Mouse (Mus musculus) T-helper 1 cell (primary cell): ENCODE data around the gene Pcyt1a.

Source experiments
- in situ Hi-C: fragments of 300-600 bp; cut with MboI, MseI; formaldehyde crosslinking; loops from one replicate; pipeline ENCODE4 v1.15.1; 2025; ENCODE audit warnings: high pct_unique_total_duplicates

The Pcyt1a gene

DNA sequence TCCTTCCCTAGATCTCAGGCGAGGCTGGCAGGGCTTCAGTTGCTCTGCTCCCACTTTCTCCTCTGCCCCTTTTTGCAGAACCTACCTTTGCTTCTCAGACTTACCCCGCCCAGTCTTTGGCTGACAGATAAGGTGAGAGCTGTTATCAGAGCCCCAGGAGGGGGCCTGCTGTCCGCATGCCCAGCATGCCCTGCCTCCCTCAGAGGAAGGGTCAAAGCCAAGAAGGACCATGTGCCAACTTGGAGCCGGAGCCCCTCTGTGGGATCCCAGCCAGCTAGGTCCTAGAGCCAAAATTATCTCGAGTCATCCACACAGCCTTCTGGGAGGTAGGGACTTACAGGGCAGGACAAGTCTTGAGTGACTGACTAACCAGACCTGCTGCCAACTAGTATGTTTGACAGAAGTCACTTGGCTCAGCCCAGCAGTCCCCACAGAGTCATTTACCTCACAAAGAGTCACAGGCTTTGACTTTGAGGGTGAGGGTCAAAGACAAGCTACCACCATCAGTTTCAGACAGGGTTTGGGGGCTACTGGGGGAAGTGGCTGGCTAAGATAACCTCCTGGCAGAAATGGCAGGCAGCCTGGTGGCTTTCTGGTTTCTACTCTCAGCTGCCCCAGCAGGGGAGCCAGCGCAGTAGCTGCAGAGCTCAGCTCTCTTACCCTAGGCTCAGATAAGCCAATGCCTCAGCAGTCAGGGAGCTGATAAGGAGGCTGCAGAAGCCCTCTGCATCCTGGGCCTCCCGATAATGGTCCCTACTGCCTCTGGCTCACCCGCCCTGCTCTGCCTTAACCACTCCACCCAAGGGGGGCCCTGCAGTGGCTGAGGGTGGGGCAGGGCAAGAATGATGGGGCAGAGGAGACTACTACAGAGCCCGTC is 78.6 kb downstream of the Pcyt1a start:
- in situ Hi-C loops, result no loop called here

GRCm38 (mm10) chr16:32510399-32511337 is 79.9 kb downstream of the Pcyt1a start:
- in situ Hi-C loops, result loop anchor here (5.0 kb wide), 2 partner anchors 97 to 167 kb away; partner anchors contain the start of gene Tfrc

DNA sequence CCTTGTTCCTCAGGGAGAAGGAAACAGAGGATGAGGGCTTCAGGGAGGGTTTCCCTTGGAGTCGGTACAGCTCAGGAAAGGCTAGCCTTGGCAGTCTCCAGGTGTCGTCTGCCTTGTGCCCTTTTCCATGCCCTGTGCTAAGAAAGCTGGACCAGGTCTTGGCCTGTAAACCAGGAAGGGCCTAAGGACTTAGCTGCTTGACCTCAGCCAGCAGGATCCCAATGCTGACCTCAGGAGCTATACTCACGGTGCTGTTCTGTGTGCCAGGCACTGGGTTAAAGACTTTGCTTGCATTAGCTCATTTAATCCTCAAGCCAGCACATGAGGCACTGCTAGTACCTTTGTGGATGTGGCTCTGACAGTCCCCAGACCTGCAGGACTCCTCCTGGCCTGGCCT is 80.6 kb downstream of the Pcyt1a start:
- in situ Hi-C loops, result loop anchor here (5.0 kb wide), 2 partner anchors 96 to 166 kb away; partner anchors contain the start of gene Tfrc

DNA sequence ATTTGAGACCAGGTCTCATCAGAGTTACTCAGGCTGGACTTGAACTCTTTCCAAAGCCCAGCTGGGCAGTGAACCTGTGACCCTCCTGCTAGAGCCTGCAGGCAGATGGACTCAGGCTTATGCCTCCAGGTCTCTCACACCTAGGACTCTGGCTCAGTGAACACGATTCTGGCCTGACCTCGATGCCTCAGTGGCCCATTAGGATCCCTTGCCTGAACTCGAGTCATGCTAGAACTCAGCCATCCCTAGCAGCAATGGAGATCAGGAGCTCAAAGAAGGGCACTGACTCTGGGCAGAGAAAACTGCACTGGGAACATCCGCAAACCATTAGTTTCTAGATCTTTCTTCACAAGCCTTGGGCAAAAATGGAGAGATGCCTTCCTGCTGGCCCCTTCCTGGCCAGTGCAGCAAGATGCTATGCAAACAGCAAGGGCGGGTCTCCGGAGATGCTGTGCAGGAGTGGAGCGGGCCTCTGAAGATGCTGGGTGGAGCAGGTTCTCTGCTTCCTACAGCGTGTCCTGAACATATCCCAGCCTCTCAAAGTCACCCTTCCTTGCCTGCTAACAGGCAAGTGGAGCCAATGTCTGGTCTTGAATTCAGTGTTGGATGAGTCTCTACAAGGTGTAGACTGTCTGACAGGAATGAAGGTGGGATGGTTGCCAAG is 81.2 kb downstream of the Pcyt1a start:
- in situ Hi-C loops, result loop anchor here (5.0 kb wide), 2 partner anchors 95 to 165 kb away; partner anchors contain the start of gene Tfrc

GRCm38 (mm10) chr16:32512921-32513320 is 82.2 kb downstream of the Pcyt1a start:
- in situ Hi-C loops, result loop anchor here (5.0 kb wide), 2 partner anchors 94 to 164 kb away; partner anchors contain the start of gene Tfrc

DNA sequence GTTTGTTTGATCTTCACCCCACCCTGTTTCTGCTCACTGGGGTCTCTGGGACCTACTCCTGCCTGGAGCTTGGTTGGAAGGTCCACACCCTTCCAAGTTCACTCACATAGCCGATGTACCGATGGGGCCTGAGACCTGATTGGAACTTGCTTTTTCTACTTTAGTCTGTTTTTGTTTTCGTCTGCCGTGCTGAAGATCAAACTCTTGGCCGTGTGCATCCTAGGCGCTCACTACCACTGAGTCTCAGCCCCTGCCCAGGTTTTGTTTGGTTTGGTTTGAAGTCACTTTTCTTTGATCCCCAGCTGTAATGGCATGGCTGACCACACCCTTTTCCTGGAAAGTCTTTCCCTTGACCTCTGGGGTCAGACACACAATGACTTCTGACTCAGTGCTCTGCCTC is 82.7 kb downstream of the Pcyt1a start:
- in situ Hi-C loops, result loop anchor here (5.0 kb wide), 2 partner anchors 94 to 164 kb away; partner anchors contain the start of gene Tfrc

DNA sequence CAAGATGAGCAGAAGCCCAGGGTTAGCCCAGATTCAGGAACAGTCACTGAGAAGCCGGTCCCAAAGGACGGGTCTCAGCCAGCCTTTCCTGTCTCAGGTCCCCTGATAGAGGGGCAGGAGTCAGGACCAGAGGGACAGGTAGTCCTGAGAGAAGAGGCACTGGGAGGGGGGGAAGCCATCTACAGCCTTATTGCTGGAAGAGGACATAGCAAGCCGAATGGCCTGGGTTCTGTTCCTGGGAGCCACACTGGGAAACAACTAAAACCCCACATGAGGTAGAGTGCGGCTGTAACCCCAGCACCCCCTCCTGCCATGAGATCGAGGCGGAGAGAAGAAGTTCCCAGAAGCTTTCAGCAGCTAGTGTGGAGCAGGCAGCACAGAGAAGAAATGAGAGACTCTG is 83.2 kb downstream of the Pcyt1a start:
- in situ Hi-C loops, result loop anchor here (5.0 kb wide), 2 partner anchors 93 to 163 kb away; partner anchors contain the start of gene Tfrc

GRCm38 (mm10) chr16:32516006-32516962 is 85.6 kb downstream of the Pcyt1a start:
- in situ Hi-C loops, result no loop called here

DNA sequence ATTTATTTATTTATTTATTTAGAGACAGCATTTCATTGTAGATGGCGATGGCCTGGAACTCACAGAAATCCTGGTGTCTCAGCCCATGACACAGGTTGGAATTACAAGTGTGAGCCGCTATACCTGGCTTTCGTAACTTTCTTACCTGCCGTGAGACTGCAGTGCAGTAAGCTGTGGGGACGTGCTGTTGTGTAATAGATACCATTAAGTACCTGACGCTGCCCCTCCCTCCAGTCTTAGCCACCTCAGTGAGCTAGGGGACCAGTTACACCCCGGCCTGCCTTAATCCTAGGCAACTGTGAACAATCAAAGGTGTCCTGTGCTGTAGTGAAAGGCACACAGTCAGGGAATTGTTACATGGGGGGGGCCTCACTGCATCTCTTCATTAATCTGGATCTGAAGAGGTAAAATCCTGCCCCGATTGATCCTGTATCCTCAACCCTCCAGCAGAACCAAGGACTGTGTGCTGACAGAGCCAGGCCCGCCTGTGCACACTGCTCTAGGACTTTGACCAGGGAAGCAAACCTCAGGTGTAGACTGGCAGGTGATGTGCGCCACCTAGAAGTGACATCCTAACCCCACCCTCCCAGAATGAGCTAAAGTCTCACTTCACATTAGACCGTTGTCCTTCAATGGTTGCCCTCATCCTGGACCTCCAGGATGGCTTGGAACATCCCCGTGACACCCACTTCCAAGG is 87.2 kb downstream of the Pcyt1a start:
- in situ Hi-C loops, result no loop called here

DNA sequence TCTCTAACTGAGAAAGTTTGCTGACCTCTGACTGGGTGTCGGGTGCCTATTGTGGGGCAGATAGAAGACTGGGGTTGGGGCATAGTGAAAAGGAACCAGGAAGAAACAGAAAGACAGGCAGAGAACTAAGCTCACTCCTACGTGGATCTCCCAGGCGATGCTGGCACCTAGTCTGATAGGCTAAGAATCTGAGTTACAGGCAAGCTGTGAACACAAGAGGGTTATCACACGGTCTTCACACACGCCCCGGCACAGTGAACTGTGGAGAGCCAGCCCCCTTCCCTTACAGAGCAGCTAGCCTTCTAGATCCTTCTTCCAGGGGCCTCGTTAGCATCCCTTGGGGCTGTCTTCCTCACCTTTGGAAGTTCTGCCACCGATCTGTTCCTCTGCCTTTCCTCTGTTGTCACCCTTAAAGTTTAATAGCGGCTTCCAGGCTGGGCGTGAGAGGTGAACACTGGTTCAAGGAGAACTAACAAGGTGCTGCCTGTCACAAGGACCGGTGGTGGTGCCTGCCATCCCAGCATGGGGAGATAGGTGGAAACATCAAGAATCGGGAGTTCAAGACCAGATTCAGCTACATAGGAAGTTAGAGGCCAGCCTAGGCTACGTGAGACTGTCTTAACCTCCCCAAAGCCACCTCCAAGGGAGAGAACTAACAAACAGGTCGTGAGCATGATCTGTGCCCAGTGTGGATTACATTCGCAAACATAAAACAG is 89.1 kb downstream of the Pcyt1a start:
- in situ Hi-C loops, result no loop called here

GRCm38 (mm10) chr16:32520372-32520748 is 89.6 kb downstream of the Pcyt1a start:
- in situ Hi-C loops, result no loop called here

- in situ Hi-C loops, result no loop called here
Measured at GRCm38 (mm10) chr16:32522578-32523194, 92.0 kb downstream of the Pcyt1a start.

DNA sequence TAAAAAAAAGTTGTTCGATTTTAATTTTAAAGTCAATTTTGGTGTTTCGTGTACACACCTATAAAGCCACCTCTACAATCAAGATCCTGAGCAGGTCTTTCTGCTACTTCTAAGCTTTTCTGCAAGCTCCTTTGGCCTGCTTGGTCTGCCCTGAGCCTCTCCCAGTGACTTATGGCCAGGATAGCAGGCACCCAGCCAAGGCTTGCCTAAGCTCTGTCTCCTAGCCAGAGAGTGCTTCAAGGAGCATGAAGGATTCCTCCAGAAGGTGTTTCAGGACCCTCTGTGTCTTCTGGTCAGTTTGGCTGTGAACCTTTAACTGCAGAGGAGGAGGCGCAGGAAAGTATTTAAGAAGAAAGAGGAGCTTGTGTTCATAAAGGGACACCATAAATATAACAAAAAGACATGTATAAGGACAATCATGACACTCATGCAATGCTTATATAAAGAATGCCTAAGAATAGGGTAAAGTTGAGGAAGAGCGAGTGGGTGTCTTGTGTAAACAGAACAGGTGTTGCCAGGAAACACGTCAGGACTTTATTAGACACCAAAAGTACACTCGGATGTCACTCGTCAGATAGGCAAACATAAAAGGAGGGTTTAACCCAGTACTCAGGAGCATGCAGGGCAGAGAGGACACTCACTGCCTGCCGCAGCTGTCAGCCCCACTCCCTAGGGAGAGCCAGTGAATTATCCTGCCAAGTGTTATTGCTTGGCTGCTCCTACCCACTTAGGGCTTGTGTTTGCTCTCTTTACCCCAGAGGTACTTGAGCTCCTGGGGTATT is 92.9 kb downstream of the Pcyt1a start:
- in situ Hi-C loops, result no loop called here

GRCm38 (mm10) chr16:32524244-32524615 is 93.5 kb downstream of the Pcyt1a start:
- in situ Hi-C loops, result no loop called here
